Mouse (Mus musculus): ENCODE data around the gene Podxl.
"Not testable (repeated sequence)": the region's sequence is repeated elsewhere in the genome, so short reads cannot be mapped to it uniquely, and the experiment has no call there.

Gene Podxl

DNA sequence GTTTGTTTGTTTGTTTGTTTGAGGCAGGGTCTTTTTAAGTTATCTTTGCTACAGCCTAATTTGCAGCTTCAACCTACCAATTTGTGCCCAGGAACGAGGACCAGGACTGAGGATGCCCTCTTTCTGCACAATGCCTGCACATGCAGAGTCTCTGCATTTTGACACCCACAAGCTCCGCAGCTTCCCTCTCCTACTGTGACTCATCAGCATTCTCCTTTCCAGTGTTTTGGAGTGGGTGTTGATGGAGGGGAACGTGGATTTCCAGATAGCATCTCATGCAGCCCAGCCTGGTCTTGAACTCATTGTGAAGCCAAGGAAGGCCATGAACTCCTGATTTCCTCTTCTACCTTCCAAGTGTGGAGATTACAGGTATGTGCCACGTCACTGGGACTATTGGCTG, 11.3 kb upstream of the Podxl start:
- in situ Hi-C loops (cut with MboI; ENCODE audit: low pct_unique_long_range_greater_than_20kb in 1 of 2, low sequenced_read_pairs in 2 of 2, unreplicated experiment in 1 of 2): no loop called here

DNA sequence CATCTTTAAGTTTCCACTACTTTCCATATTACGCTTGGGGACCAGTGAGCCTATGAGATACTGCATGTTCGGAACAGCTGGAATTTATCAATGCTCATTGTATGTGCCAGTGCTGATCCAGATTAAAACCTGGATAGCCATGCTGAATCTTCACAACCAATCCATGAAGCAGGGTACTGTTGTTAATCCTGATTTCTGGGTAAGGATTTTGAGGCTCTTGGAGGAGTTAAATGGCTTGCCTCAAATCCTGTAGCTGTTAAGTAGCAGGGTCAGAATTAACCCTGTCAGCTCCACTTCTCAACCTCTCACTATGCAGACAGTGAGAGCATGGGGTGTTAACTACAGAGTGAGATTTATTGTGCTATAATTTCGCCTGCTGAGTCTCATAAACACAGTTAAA, 7.7 kb upstream of the Podxl start:
- in situ Hi-C loops (cut with MboI; ENCODE audit: low pct_unique_long_range_greater_than_20kb in 1 of 2, low sequenced_read_pairs in 2 of 2, unreplicated experiment in 1 of 2): no loop called here

DNA sequence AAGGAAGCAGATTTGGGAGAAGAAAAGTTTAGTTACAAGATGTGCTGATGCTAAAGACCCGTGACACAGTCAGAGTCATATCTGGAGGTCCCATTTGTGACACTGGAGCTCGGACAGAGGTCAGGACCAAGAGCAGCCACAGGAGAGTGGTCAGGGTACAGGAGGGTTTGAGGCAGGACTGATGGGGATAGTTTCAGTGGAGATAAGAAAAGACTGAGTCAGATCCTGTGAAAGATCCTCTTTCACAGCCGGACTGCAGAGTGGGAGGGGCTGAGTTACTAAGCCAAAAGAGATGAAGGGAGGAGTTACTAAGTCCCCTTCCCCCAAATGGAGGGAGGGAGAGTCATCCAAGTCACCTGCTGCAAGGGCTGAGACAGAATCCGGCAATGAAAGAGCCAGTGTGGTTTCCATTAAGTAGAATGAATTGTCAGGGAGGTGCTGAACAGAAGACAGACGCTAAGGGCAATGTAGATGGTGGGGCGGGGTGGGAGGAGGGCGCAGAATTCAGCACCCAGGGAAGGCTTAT, 4.4 kb upstream of the Podxl start:
- in situ Hi-C loops (cut with MboI; ENCODE audit: low pct_unique_long_range_greater_than_20kb in 1 of 2, low sequenced_read_pairs in 2 of 2, unreplicated experiment in 1 of 2): no loop called here

GRCm38 (mm10) chr6:31567200-31567599, 3.4 kb upstream of the Podxl start:
- in situ Hi-C loops (cut with MboI; ENCODE audit: low pct_unique_long_range_greater_than_20kb in 1 of 2, low sequenced_read_pairs in 2 of 2, unreplicated experiment in 1 of 2): no loop called here

- in situ Hi-C loops (cut with MboI; ENCODE audit: low pct_unique_long_range_greater_than_20kb in 1 of 2, low sequenced_read_pairs in 2 of 2, unreplicated experiment in 1 of 2): no loop called here
Observed at GRCm38 (mm10) chr6:31564901-31565391, 1.2 kb upstream of the Podxl start.

DNA sequence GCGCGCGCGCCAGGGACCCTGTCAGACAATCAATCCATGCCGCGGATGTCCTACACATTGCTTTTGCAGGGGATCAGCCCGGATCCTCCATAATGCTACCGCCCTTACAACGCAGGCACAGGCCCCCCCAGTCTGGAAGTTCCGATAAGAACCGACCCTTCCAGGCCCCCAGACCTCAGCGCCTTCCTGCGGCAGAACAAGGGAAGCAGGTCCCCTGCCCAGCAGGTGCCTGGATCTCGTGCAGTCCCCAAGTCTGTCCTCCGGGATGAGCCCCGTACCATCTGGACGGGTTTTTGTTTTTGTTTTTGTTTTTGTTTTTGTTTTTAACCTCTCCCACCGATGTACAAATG, 376 bp upstream of the Podxl start:
- in situ Hi-C loops (cut with MboI; ENCODE audit: low pct_unique_long_range_greater_than_20kb in 1 of 2, low sequenced_read_pairs in 2 of 2, unreplicated experiment in 1 of 2): no loop called here

DNA sequence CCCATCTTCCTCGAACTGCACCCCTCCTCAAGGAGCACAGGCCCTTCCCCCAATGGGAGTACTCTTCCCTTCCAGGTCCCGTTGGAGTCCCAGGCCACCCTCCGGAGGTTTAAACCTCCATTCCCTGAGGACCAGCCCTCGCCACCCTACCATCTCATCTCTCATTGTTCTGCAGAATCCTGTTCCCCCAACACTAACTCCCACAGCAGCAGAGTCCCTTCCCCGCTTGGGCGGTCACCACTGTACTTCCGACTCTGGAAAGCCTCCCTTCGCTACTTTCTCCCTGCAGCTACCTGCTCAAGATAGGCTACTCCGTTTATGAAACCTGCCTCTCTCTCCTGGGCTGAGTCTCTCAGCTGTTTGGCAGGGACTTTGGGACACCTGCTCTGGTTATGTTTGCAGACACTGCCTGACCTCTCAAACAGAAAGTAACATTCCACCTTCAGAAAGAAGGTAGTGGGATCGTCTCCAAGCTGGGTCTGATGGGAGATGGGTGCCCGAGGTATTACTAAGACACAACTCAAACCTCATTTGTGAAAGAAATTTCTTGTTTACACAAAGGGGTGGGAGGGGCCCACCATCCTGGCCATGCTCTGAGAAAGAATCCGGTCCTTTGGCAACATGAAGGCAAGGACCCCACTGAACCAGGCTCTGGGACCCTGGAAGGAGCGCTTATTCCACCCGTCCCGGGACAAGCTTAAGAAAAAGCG, 1.3 kb downstream of the Podxl start:
- in situ Hi-C loops (cut with MboI; ENCODE audit: low pct_unique_long_range_greater_than_20kb in 1 of 2, low sequenced_read_pairs in 2 of 2, unreplicated experiment in 1 of 2): no loop called here

DNA sequence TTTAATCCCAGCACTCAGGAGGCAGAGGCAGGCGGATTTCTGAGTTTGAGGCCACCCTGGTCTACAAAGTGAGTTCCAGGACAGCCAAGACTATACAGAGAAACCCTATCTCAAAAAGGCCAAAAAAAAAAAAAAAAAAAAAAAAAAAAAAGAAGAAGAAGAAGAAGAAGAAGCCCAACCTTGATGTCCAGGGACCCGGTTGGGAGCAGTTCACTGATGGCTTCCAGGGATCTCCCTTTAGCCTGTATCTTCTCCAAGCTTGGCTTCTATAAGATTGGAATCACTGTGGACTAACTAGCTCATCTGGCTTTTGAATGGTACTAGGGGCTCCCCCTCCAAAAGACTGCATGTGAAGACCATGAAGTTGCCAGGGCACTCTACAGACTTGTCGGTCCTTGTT, 1.8 kb downstream of the Podxl start:
- in situ Hi-C loops (cut with MboI; ENCODE audit: low pct_unique_long_range_greater_than_20kb in 1 of 2, low sequenced_read_pairs in 2 of 2, unreplicated experiment in 1 of 2): not testable (repeated sequence)

GRCm38 (mm10) chr6:31560138-31560959, 3.4 kb downstream of the Podxl start:
- in situ Hi-C loops (cut with MboI; ENCODE audit: low pct_unique_long_range_greater_than_20kb in 1 of 2, low sequenced_read_pairs in 2 of 2, unreplicated experiment in 1 of 2): no loop called here

DNA sequence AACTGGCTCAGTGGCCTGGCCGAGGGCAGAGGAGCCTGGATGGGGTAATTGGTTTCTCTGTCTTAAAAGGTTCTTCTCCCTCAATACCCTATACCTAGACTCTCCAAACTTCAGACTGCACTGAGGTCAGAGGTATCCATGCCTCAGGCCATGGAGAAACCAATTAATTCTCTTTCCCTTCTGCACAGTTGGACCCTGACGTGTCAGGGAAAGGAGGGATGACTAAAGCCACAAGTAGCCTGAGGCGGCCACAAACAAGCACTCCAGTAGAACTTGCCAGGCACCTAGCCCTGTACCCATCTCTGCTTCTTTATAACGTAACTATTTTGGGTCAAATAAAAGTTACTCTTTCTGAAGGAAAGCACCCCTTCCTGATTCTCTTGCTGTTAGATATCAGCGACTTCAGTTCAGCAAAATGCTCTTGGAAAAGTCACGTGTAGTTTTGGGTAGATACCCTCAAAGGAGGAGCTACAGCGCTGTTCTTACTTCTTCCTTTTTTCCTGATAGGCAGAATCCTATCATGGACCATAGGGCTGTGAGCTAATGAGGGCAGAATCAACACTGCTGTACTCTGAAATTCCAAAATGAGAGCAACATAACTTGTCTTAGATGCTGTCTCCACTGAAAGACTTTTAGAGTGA, 7.2 kb downstream of the Podxl start:
- in situ Hi-C loops (cut with MboI; ENCODE audit: low pct_unique_long_range_greater_than_20kb in 1 of 2, low sequenced_read_pairs in 2 of 2, unreplicated experiment in 1 of 2): no loop called here

- in situ Hi-C loops (cut with MboI; ENCODE audit: low pct_unique_long_range_greater_than_20kb in 1 of 2, low sequenced_read_pairs in 2 of 2, unreplicated experiment in 1 of 2): no loop called here
Observed at GRCm38 (mm10) chr6:31550876-31551532, 12.8 kb downstream of the Podxl start.

- in situ Hi-C loops (cut with MboI; ENCODE audit: low pct_unique_long_range_greater_than_20kb in 1 of 2, low sequenced_read_pairs in 2 of 2, unreplicated experiment in 1 of 2): loop anchor here in 1 of 2 experiments (25.0 kb wide), 1 partner anchor 288 kb away; no protein-coding TSS in a partner anchor
Observed at GRCm38 (mm10) chr6:31549361-31550051, 14.3 kb downstream of the Podxl start.

DNA sequence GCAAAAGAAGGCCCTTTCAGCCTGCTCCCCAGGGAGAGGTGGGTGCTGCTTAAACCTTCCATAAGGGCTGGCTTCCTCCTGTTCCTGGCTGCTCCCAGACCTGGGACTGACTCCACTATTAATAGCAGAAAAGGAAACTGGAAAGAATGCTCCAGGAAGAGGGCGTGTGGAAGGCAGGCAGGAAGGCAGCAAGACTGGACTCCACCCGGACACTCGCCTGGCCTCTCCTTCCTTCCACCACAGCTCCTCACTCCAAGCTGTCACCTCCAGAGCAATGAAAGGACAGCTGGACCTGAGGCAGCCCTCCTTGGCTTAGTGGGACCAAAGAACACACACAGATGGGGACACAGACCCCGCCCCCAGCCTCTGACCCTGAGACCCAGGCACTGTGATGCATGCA, 19.5 kb downstream of the Podxl start:
- in situ Hi-C loops (cut with MboI; ENCODE audit: low pct_unique_long_range_greater_than_20kb in 1 of 2, low sequenced_read_pairs in 2 of 2, unreplicated experiment in 1 of 2): loop anchor here in 1 of 2 experiments (25.0 kb wide), 1 partner anchor 293 kb away; no protein-coding TSS in a partner anchor

DNA sequence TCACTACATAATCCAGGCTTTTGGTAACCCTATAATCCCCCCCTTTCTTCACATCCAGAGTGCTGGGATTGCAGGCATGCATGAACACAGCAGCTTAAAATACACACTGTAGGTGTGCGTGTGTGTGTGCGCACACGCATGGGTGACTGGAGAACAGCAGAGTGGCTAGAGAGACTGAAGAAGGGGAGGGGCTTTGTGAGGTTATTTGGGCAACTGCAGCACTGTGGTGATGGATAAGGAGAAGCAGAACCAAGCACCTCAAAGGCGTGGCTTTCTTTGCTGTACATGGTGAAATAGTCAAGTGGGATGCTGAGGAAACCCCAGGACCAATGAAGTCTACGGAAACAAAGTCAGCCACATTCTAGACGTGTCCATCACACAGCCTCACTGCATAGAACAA, 23.8 kb downstream of the Podxl start:
- in situ Hi-C loops (cut with MboI; ENCODE audit: low pct_unique_long_range_greater_than_20kb in 1 of 2, low sequenced_read_pairs in 2 of 2, unreplicated experiment in 1 of 2): loop anchor here in 1 of 2 experiments (25.0 kb wide), 1 partner anchor 297 kb away; no protein-coding TSS in a partner anchor

DNA sequence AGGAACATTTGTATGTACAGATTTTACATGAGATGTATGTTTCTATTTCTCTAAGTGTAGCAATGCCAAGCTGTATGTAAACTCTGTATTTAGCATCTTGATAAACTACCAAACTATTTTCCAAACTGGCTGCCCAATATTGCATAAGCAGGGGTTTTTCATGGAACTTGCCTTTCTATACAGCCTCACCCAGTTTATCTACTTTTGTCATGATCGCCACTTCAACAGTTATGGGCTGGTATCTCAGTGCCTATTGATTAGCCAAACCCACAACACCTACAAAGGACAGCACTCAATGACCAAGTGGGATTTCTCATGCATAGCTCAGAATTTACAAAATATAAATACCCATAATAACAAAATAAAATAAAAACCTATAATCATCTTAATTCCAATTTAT, 25.7 kb downstream of the Podxl start:
- in situ Hi-C loops (cut with MboI; ENCODE audit: low pct_unique_long_range_greater_than_20kb in 1 of 2, low sequenced_read_pairs in 2 of 2, unreplicated experiment in 1 of 2): loop anchor here in 1 of 2 experiments (25.0 kb wide), 1 partner anchor 299 kb away; no protein-coding TSS in a partner anchor

GRCm38 (mm10) chr6:31537193-31537592, 26.6 kb downstream of the Podxl start:
- in situ Hi-C loops (cut with MboI; ENCODE audit: low pct_unique_long_range_greater_than_20kb in 1 of 2, low sequenced_read_pairs in 2 of 2, unreplicated experiment in 1 of 2): loop anchor here in 1 of 2 experiments (25.0 kb wide), 1 partner anchor 300 kb away; no protein-coding TSS in a partner anchor

- in situ Hi-C loops (cut with MboI; ENCODE audit: low pct_unique_long_range_greater_than_20kb in 1 of 2, low sequenced_read_pairs in 2 of 2, unreplicated experiment in 1 of 2): loop anchor here (5.0 to 25.0 kb wide), 2 partner anchors 108 to 303 kb away; no protein-coding TSS in a partner anchor
Observed at GRCm38 (mm10) chr6:31534705-31535104, 29.1 kb downstream of the Podxl start.

DNA sequence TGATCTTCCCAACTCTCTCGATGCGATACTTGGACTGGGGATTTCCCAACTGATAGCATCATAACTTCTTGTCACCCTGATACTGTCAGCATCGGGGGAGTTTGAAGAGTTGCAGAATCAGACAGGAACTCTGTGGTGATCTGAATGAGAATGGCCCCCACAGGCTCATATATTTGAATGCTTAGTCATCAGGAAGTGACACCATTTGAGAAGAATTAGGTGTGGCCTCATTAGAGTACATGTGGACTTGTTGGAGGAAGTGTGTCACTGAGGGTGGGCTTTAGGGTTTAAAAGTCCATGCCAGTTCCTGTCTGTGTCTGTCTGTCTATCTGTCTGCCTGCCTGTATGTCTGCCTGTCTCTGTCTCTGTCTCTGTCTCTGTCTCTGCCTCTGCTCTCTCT, 31.9 kb downstream of the Podxl start:
- in situ Hi-C loops (cut with MboI; ENCODE audit: low pct_unique_long_range_greater_than_20kb in 1 of 2, low sequenced_read_pairs in 2 of 2, unreplicated experiment in 1 of 2): loop anchor here (5.0 to 25.0 kb wide), 2 partner anchors 110 to 305 kb away; no protein-coding TSS in a partner anchor

Measured in mouse embryonic stem cell (cell line).